Mouse (Mus musculus) megakaryocyte-erythroid progenitor cell, adult 5 weeks (primary cell): Measurements from ENCODE around the gene Vmn1r211. TPM values are rescaled to one million over a fixed set of nuclear protein-coding genes. Genes with fewer than 3 reads are reported as not detected.

Experiments used
- polyA plus RNA-seq: library from polyadenylated mRNA; stranded (reverse); fragments of >175 nt; gene quantifications from 2 replicates; pipeline ENCODE4 v1.2.3, GENCODE M21; 2012

Gene Vmn1r211
- polyA plus RNA-seq = not detected in 2 replicates

GRCm38 (mm10) chr13:22857461-22857860 is at the start of gene Vmn1r211:
Gene Vmn1r211, minus strand, starts transcription at chr13:22857561.

GRCm38 (mm10) chr13:22884105-22884504 is 26.7 kb upstream of the Vmn1r211 start, which contains the start of gene Vmn1r212:
Gene Vmn1r212, minus strand, starts transcription at chr13:22884205.

GRCm38 (mm10) chr13:22831248-22831647 is 26.1 kb downstream of the Vmn1r211 start, which contains the start of gene Vmn1r210:
Gene Vmn1r210, minus strand, starts transcription at chr13:22831348.

GRCm38 (mm10) chr13:22809582-22809981 is 47.8 kb downstream of the Vmn1r211 start, which contains the start of gene Vmn1r209:
Gene Vmn1r209, minus strand, starts transcription at chr13:22809682.

Other genes with a start within 250 kb of the Vmn1r211 start
- gene Vmn1r206, start 233.3 kb downstream of the Vmn1r211 start, polyA plus RNA-seq = 0.02 TPM in 1 of 2 replicates, not detected in the other
- gene Vmn1r207-ps, start 127.9 kb downstream of the Vmn1r211 start, polyA plus RNA-seq = not detected in 2 replicates
- gene Vmn1r208, start 80.2 kb downstream of the Vmn1r211 start, polyA plus RNA-seq = not detected in 2 replicates
- not detected in 2 replicates for gene Vmn1r209, start 47.9 kb downstream of the Vmn1r211 start, polyA plus RNA-seq
- not detected in 2 replicates for gene Vmn1r210, start 26.2 kb downstream of the Vmn1r211 start, polyA plus RNA-seq
- gene Vmn1r212, start 26.6 kb upstream of the Vmn1r211 start, polyA plus RNA-seq = not detected in 2 replicates
- not detected in 2 replicates for gene Vmn1r213, start 150.1 kb upstream of the Vmn1r211 start, polyA plus RNA-seq
- not detected in 2 replicates for gene Vmn1r214, start 172.9 kb upstream of the Vmn1r211 start, polyA plus RNA-seq
- 0.09 TPM in 1 of 2 replicates, not detected in the other for gene Vmn1r215, start 210.5 kb upstream of the Vmn1r211 start, polyA plus RNA-seq